Mouse (Mus musculus) lung, embryonic 15.5 days (tissue): ENCODE measurements at regions not wholly inside any gene's neighbourhood (a gene's known extent, or its start where the extent isn't known, plus 50 kb on each side); places are given as distances from the start of the nearest gene placed in this dataset.
A peak's percentile ranks its signal among the peaks of the same experiment; 100 is the strongest.

ENCODE experiments used
- ATAC-seq: fragments of 200-750 bp; cut with Nextera tagmentation; 2 replicates; pipeline ENCODE4 v1.8.0; 2017; ENCODE audit warnings: moderate number of reproducible peaks, borderline replicate concordance; ENCODE audit not compliant: low FRiP score, low TSS enrichment; ENCODE audit errors: extremely low read depth
- H3K27ac ChIP-seq: fragments of 300-500 bp; sonication (generic); 2 replicates; pipeline ENCODE4 v1.5.1; 2015; ENCODE audit warnings: moderate library complexity, mild to moderate bottlenecking, inconsistent platforms
- H3K27me3 ChIP-seq: fragments of 300-500 bp; sonication (generic); 2 replicates; pipeline ENCODE4 v1.6.1; 2015; ENCODE audit warnings: inconsistent platforms
- H3K36me3 ChIP-seq: fragments of 300-500 bp; sonication (generic); 2 replicates; pipeline ENCODE4 v1.6.1; 2015; ENCODE audit warnings: inconsistent platforms
- H3K4me1 ChIP-seq: fragments of 300-500 bp; sonication (generic); 2 replicates; pipeline ENCODE4 v1.6.1; 2015; ENCODE audit warnings: inconsistent platforms
- H3K4me2 ChIP-seq: fragments of 300-500 bp; sonication (generic); 2 replicates; pipeline ENCODE4 v1.6.1; 2015; ENCODE audit warnings: inconsistent platforms, mild to moderate bottlenecking, moderate library complexity
- H3K4me3 ChIP-seq: fragments of 300-500 bp; sonication (generic); 2 replicates; pipeline ENCODE4 v1.5.1; 2015; ENCODE audit warnings: mild to moderate bottlenecking, inconsistent platforms
- H3K9ac ChIP-seq: fragments of 300-500 bp; sonication (generic); 2 replicates; pipeline ENCODE4 v1.6.1; 2015; ENCODE audit warnings: inconsistent platforms
- H3K9me3 ChIP-seq: fragments of 300-500 bp; sonication (generic); 2 replicates; pipeline ENCODE4 v1.6.1; 2016; ENCODE audit warnings: inconsistent platforms
- WGBS: fragments of 180-500 bp; shearing (Covaris S2); methylation state at CpG from one replicate; pipeline ENCODE4 v1.1.7; 2015; 5-methylcytosine and 5-hydroxymethylcytosine counted together

DNA sequence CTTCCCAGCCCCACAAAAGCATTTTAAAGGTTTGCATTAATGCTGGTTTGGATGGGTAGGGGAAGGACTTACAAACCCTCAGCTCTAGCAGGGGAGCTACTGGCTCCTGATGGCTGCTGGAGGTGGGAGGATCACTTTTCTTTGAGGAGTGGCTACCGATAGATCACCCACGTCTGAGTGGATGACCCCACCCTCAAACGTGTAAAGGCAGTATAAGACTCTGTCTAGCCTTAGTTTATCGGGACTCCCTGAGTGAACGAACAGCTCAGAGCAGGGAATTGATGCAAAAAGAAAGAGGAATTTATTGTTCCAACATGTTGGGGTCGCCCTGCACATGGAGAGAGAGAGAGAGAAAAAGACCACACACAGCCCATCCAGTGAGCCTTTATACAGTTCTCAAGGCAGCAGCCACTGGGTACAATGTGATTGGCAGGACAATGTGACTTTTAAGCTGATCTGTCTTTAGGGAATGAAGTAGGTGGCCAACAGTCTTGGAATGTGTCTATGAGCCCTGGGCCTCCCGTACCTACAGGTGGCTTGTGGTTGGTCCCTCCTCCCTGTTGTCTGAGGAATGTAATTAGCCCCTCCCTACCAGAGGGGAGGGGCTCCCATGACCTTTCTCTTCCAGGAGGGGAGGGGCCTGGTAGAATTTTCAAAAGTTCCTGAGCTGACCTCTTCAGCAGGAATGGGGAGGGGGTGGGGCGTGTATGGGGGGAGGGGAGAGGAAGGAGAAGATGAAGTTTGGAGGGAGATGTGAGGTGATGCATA lies 108.7 kb upstream of the Tmem150c start:
- H3K9me3 ChIP-seq, result no peaks in the 10 kb centered on the region
- H3K36me3 ChIP-seq, result no peaks in the 10 kb centered on the region
- no peak overlapping the region for H3K9ac ChIP-seq
- H3K4me2 ChIP-seq, result no peak overlapping the region
- no peaks in the 10 kb centered on the region for H3K27me3 ChIP-seq
- H3K4me1 ChIP-seq, result 0 out of 2 replicates have a peak, but pooled peaks cover 7% of the 10 kb centered on the region
- WGBS, result 53% methylated on average over 8 of the region's 8 CpGs
- no peak overlapping the region for H3K4me3 ChIP-seq
- peak; percentile 42; the same call in 1 of the 2 replicates for ATAC-seq
- H3K27ac ChIP-seq, result no peak overlapping the region

DNA sequence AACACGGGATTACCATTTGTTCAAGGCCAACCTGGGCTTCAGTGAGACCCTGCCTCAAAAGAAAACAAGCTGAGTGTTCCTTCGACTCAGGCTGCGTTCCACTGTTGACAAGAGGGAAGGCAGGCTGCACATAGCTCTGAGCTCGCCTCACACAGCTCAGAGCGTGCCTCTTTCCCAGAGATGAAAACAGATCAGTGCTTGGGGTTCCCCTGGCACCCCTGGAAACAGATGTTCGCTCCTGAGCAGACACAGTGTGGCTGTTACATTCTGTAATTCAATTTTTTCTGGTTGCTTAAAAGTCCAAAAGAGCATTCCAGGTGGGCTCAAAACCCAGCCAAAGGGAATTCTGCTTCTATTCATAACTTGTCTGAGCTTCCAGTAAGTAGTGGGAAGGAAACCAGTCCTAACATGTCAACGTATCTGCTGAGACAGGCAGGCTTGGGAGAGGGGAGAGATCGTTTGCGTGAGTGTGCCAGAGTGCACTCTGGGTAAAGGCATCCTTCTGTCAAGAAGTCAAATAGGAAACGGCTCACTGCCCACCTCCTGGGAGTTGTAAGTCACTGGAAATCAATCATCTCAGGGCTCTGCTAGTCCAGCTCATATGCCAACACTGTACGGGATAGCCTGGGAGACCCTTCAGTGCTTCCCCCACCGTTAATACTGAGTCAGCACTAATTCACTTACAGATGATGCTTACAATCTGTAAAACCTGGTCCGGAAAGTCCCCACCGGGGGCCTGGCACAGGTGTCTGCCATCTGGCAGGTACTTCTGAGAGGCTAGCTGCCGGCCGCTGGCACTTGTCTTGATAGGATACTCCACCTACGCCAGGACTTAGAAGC lies 107.3 kb upstream of the Tmem150c start:
- H3K9me3 ChIP-seq, result no peaks in the 10 kb centered on the region
- H3K4me1 ChIP-seq, result 0 out of 2 replicates have a peak, but pooled peaks cover 7% of the 10 kb centered on the region
- H3K36me3 ChIP-seq, result no peaks in the 10 kb centered on the region
- no peak overlapping the region for H3K9ac ChIP-seq
- no peak for ATAC-seq
- no peak overlapping the region for H3K4me2 ChIP-seq
- H3K27me3 ChIP-seq, result no peaks in the 10 kb centered on the region
- H3K4me3 ChIP-seq, result no peak overlapping the region
- WGBS, result 44% methylated on average over 17 of the region's 17 CpGs
- H3K27ac ChIP-seq, result no peak overlapping the region

DNA sequence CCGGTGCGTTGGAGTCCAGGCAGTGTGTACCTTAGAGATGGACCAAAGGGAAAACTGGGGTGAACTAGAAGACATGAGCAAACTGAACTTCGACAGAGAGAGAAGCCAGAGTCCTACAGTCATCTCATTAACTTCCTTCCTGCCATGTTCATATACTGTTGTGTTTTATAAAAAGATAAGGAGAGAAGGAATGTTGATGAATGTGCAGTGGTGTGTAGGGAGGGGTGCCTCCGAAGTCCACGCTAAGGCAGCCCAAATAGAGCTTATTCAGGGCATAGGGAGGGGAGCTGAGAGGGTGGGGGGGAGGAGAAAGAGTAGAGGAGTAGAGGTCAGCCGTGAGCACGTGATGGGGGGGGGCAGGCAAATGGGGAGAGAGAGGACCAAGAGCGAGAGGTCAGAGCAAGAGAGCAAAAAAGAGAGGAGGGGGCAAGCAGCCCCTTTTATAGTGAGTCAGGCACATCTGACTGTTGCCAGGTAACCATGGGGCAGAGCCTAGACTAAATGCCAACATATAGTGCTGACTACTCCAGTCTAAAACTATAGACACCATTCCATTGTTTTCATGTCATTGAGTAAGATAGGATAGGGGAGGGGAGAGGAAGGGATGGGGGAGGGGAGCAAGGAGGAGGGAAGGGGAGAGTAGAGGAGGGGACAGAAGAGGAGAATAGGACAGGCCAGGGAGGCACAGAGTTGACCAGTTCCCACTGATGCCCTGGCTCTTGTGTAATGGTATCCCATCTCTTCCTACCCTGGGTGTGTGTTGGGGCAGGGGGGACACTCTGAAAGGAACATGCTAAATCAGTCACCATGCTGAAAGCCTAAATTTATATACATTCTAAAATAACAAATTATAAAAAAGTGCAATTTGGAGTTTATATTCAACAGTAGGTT lies 100.4 kb upstream of the Tmem150c start:
- no peaks in the 10 kb centered on the region for H3K36me3 ChIP-seq
- ATAC-seq, result peak; percentile 60; the same call in 1 of the 2 replicates
- no peak overlapping the region for H3K9ac ChIP-seq
- peaks cover 31% of the 10 kb centered on the region for H3K4me1 ChIP-seq
- 33% methylated on average over 8 of the region's 8 CpGs for whole genome bisulfite sequencing
- H3K4me2 ChIP-seq, result no peak overlapping the region
- H3K27me3 ChIP-seq, result no peaks in the 10 kb centered on the region
- no peak overlapping the region for H3K4me3 ChIP-seq
- peak overlapping the region; percentile 87 for H3K27ac ChIP-seq
- H3K9me3 ChIP-seq, result no peaks in the 10 kb centered on the region

DNA sequence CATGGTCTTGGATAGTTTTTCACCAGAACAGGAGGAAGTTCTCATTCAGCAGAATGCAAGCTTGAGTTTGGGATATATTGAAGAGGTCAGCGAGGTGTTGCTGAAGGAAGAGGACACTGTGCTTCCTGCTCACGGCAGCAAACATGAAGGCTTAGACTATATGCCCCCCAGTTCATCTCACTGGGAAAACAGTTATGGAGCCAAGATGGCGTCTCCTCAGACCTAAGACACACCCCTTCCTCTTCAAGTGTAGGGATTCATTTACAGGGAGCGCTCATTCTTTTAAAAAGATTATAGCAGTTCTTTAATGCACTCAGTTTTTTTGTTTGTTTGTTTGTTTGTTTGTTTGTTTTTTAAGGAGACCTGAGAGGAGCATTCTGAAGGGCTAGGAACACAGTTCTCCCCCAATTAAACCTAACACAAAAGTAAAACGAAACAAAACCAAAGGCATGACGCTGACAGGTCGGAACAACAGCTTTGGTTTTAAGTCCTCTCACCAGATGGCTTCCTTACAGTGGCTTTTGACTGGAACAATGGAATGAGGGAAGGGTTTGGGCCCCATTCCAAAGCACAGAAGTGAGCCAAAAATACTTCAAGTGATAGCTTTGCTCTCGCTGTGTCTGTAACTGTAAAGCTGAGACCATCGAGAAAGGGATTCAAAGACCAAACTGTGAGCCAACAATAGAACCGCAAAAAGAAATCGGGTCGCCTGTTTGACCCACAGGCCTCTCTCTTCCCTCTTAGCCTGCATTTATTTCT lies 99.5 kb upstream of the Tmem150c start:
- Histone ChIP-seq H3K4me2 (peak overlapping the region; percentile 12; the same call in 1 of the 2 replicates), H3K9me3 (no peaks in the 10 kb centered on the region), H3K36me3 (no peaks in the 10 kb centered on the region), H3K27ac (peak overlapping the region; percentile 87), H3K27me3 (no peaks in the 10 kb centered on the region), H3K9ac (no peak overlapping the region), H3K4me3 (no peak overlapping the region), H3K4me1 (peaks cover 31% of the 10 kb centered on the region)
- 37% methylated on average over 12 of the region's 12 CpGs for WGBS
- ATAC-seq, result peak; percentile 87

DNA sequence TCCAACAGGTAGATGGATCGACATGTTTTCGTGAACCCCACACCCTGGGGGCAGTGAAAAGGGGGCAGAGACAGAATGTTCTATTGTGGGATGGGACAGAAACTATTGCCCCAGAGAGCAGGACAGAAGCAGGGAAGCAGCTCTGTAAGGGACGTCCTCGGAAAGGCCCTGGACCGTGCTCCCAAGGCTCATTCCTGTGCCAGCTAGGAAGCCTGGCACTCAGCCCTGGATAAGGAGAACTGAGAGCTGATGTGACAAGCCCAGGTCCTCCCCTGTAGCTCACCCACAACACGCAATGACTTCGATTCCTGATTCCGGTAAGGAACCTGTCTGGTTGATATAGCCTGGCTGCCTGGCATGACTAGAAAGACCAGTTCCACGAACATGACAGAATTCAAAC lies 95.7 kb upstream of the Tmem150c start:
- H3K27me3 ChIP-seq, result no peaks in the 10 kb centered on the region
- ATAC-seq, result no peak
- H3K27ac ChIP-seq, result no peak overlapping the region
- no peaks in the 10 kb centered on the region for H3K9me3 ChIP-seq
- no peak overlapping the region for H3K9ac ChIP-seq
- H3K4me1 ChIP-seq, result peaks cover 30% of the 10 kb centered on the region
- H3K36me3 ChIP-seq, result no peaks in the 10 kb centered on the region
- 80% methylated on average over 9 of the region's 9 CpGs for WGBS
- no peak overlapping the region for H3K4me2 ChIP-seq
- H3K4me3 ChIP-seq, result no peak overlapping the region

DNA sequence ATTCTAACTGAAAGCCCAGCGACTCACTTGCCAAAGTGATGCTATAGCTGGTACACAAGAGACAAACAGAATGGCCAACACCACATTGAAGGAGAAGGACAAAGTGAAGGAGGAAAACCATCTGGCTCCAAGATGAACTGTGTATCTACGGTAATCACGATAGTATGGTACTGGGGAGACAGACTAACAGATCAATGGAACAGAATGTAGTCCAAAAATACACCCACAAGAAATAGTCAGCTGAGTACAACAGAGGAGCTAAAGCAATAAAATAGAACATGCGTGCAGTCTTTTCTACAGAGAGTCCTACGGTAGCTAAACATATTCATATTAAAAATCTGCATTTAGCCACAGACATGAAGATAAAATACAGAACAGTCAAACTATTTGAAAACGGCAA lies 92.4 kb upstream of the Tmem150c start:
- Histone ChIP-seq H3K27me3 (no peaks in the 10 kb centered on the region), H3K9me3 (no peaks in the 10 kb centered on the region), H3K36me3 (no peaks in the 10 kb centered on the region), H3K4me2 (no peak overlapping the region), H3K27ac (no peak overlapping the region), H3K4me1 (peaks cover 5% of the 10 kb centered on the region; the same call in 1 of the 2 replicates), H3K4me3 (no peak overlapping the region), H3K9ac (no peak overlapping the region)
- WGBS, result 90% methylated on average over 6 of the region's 6 CpGs
- ATAC-seq, result no peak

DNA sequence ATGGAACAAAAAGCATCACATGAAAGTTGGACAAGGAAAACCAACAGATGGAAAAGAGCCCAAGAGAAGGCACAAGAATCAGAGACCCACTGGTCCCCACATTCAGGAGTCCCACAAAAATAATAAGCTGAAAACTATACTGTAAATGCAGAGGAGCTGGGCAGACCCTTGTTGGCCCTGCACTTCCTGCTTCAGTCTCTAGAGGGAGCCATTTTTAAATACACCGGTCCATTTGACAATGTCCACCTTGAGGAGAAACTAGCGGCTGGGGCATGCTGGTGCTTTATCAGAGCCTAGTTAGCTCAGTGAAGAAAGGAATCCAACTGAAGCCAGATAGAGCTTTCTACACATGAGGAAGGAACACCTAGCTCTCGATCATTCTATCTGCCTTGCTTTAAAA lies 90.1 kb upstream of the Tmem150c start:
- H3K9me3 ChIP-seq, result no peaks in the 10 kb centered on the region
- H3K4me3 ChIP-seq, result no peak overlapping the region
- H3K36me3 ChIP-seq, result no peaks in the 10 kb centered on the region
- WGBS, result 55% methylated on average over 3 of the region's 3 CpGs
- H3K9ac ChIP-seq, result no peak overlapping the region
- H3K27me3 ChIP-seq, result no peaks in the 10 kb centered on the region
- H3K27ac ChIP-seq, result no peak overlapping the region
- H3K4me1 ChIP-seq, result no peaks in the 10 kb centered on the region
- ATAC-seq, result no peak
- H3K4me2 ChIP-seq, result no peak overlapping the region

DNA sequence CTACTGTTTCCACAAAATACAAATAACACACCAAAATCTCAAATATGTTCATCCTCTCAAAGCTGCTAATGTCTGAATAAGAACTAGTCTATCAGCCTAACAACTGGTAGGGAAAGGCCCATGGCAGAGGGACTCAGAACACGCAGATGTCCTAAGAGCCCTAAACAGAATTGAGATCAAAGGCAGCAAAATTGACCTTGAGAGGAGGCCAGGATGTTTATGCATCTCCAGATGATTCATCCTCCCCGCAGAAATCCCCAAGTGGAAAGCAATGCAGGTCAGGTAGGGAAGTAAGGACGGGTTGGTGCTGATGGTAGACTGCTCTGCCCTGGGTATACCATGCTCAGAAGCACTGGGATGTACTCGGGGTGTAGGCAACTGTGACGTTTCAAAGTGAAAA lies 89.0 kb upstream of the Tmem150c start:
- 60% methylated on average over 5 of the region's 5 CpGs for WGBS

DNA sequence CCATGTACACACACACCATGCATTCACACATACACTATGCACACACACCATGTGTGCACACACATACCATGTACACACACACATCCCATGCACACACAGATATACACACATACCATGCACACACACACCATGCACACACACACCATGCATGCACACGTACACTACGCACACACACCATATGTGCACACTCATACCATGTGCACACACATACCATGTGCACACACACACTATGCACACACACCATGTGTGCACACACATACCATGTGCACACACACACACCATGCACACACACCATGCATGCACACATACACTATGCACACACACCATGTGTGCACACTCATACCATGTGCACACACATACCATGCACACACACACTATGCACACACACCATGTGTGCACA lies 87.1 kb upstream of the Tmem150c start:
- ATAC-seq, result no peak
- H3K27ac ChIP-seq, result no peak overlapping the region
- WGBS, result 94% methylated on average over 2 of the region's 2 CpGs
- no peaks in the 10 kb centered on the region for H3K4me1 ChIP-seq
- no peak overlapping the region for H3K4me2 ChIP-seq
- no peaks in the 10 kb centered on the region for H3K27me3 ChIP-seq
- no peak overlapping the region for H3K4me3 ChIP-seq
- no peaks in the 10 kb centered on the region for H3K36me3 ChIP-seq
- H3K9ac ChIP-seq, result no peak overlapping the region
- H3K9me3 ChIP-seq, result no peaks in the 10 kb centered on the region

More for the DNA sequence above, 89.0 kb upstream of the Tmem150c start:
- Histone ChIP-seq H3K36me3 (no peaks in the 10 kb centered on the region), H3K4me3 (no peak overlapping the region), H3K27me3 (no peaks in the 10 kb centered on the region), H3K9me3 (no peaks in the 10 kb centered on the region), H3K9ac (no peak overlapping the region), H3K27ac (no peak overlapping the region), H3K4me1 (no peaks in the 10 kb centered on the region), H3K4me2 (no peak overlapping the region)
- no peak for ATAC-seq

DNA sequence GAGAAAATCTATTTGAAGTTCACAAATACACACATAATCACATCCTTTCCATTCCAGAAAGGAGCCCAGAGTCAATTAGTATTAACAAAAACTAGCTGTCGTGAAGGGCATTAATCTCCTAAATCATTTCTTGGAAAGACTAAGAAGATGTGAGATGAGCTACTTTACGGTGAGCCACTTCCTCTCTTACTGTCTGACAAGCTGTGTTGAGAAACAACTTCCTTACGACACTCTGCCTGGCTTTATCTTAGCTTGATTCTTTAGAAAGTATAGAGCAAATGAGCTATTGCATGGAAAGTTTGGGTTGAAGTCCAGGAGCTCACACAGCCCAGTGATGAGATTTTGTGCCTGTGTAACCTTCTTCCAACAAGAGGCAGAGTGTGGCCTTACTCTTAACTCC lies 85.2 kb upstream of the Tmem150c start:
- no peaks in the 10 kb centered on the region for H3K9me3 ChIP-seq
- no peak overlapping the region for H3K4me3 ChIP-seq
- no peak for ATAC-seq
- no peaks in the 10 kb centered on the region for H3K36me3 ChIP-seq
- H3K4me2 ChIP-seq, result no peak overlapping the region
- H3K9ac ChIP-seq, result no peak overlapping the region
- 46% methylated on average over 3 of the region's 3 CpGs for WGBS
- H3K4me1 ChIP-seq, result no peaks in the 10 kb centered on the region
- H3K27ac ChIP-seq, result no peak overlapping the region
- H3K27me3 ChIP-seq, result no peaks in the 10 kb centered on the region

DNA sequence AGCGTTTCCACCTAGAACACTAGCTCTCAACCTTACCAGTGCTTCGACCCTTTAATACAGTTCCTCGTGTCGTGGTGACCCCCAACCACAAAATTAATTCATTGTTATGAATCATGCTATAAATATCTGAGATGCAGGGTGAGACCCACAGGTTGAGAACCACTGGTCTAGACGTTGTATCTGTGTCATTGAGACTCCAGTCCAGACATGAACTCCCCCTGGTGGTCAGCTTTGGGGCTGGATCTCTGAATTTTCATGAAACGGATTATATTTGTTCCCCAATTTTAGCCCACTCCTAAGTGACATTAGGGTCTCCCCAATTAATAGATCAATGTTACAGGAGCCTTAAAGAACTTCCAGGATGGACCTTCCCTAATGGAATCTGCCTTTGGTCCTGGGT lies 81.3 kb upstream of the Tmem150c start:
- no peaks in the 10 kb centered on the region for H3K9me3 ChIP-seq
- no peak overlapping the region for H3K9ac ChIP-seq
- H3K27me3 ChIP-seq, result no peaks in the 10 kb centered on the region
- ATAC-seq, result no peak
- no peak overlapping the region for H3K4me2 ChIP-seq
- WGBS, result 59% methylated on average over 6 of the region's 6 CpGs
- H3K4me1 ChIP-seq, result no peaks in the 10 kb centered on the region
- no peak overlapping the region for H3K27ac ChIP-seq
- H3K36me3 ChIP-seq, result no peaks in the 10 kb centered on the region
- H3K4me3 ChIP-seq, result no peak overlapping the region
